Mouse (Mus musculus): ENCODE data around the gene Olfr1361. TPM values are rescaled to one million over a fixed set of nuclear protein-coding genes. Genes with fewer than 3 reads are reported as not detected.

Gene Olfr1361
- not detected for polyA plus RNA-seq (2021)

DNA sequence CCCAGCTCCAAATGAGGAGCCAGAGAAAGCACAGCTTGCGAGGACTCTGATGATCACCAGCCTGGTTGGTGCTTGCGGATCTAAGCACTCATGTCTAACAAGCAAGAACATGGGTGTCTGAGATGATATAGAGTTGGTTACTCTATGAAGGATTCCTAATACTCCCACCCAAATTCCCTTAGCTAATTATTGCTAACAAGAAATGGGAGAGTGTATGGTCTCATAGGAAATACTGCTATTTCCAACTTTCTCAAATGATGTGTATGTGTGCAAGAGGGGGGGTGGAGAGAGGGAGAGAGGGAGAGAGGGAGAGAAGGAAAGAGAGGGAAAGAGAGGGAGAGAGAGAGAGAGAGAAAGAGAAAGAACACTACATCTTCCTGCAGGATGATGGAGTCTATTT is at the start of gene Olfr1361:
TSS of gene Olfr1361 (minus strand) at position 101 of the 400 bp plus-strand sequence.
- TF ChIP-seq CTCF (IDR thresholded peaks at IDR 0.05): no peak
- no peak for DNase-seq (ENCODE audit: low read depth, low spot score)
- POLR2A ChIA-PET: interaction anchor here (0.5 kb wide), 1 partner anchor 371 kb away, joined by 4 read pairs; no protein-coding TSS in a partner anchor
- peaks cover 45% of the 10 kb centered on the region for H3K27me3 ChIP-seq
- ATAC-seq: no peak
- in situ Hi-C loops (cut with MboI; ENCODE audit: low pct_unique_long_range_greater_than_20kb): no loop called here
- CTCF ChIA-PET: no interaction called here

DNA sequence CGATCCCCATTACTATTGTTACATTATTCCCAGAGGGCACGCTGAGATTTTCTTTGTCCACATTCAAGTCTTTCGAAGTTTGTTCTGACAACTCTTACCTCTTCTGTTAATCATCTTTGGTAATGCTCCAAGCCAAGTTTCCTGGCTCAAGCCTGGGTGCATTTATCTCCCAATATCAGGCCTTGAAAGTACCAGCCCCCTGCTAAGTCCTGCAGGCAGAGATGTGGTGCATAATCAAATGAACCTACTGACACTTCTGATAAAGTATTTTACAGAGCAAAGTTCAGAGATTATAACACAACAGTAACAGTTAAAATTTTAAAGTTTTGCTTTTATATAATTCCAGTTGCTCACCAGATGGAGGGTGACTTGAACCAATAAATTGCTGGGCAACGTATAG is 48.5 kb upstream of the Olfr1361 start:
- no peaks in the 10 kb centered on the region for H3K27me3 ChIP-seq
- in situ Hi-C loops (cut with MboI; ENCODE audit: low pct_unique_long_range_greater_than_20kb): loop anchor here (5.0 to 10.0 kb wide), 4 partner anchors 331 to 1823 kb away; partner anchors contain the start of genes Abt1, Hist1h2af, Hist1h2ag and Hist1h2bj
- ChIA-PET CTCF (interaction anchor here (1.0 kb wide), 1 partner anchor 9 kb away, joined by 4 read pairs; no protein-coding TSS in a partner anchor), POLR2A (interaction anchor here (0.7 kb wide), 1 partner anchor 537 kb away, joined by 4 read pairs; no protein-coding TSS in a partner anchor)
- no peak for TF ChIP-seq CTCF (IDR thresholded peaks at IDR 0.05)
- DNase-seq (ENCODE audit: low read depth, low spot score) (no peak), ATAC-seq (no peak)

DNA sequence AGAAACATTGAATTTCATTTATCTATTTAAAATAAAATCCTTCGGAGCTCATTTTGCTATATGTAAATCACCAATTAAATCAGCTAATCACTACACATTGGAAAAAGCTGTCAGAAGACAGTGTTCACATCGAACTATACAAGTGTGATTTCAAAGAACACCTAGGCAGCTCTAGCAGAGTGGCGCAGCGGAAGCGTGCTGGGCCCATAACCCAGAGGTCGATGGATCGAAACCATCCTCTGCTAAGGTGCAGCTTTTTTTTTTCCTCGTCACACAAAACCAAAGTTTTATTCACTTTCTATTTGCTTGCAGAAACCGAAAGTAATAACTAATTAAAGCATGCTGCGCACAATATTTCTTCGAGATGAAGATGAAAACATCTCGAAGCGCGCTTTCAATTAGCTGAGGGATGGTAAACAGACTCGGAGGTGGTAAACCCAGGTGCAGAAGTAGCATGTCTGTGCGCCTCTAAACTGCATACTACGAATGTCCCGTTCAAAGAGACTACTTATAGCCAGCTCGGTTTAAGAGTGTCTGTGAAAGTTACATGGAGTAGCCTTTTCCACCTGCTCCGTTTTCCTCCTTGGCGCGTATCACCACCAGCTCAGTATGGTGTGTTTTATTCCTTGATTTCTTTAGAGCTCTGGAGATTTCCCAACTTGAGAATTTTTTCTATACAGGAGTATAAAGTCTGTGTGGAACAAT is 47.8 kb upstream of the Olfr1361 start:
- no peak for TF ChIP-seq CTCF (IDR thresholded peaks at IDR 0.05)
- in situ Hi-C loops (cut with MboI; ENCODE audit: low pct_unique_long_range_greater_than_20kb): loop anchor here (5.0 to 10.0 kb wide), 4 partner anchors 331 to 1824 kb away; partner anchors contain the start of genes Abt1, Hist1h2af, Hist1h2ag and Hist1h2bj
- ATAC-seq (peak; percentile 69), DNase-seq (ENCODE audit: low read depth, low spot score) (no peak)
- H3K27me3 ChIP-seq: peaks cover 6% of the 10 kb centered on the region
- ChIA-PET CTCF (interaction anchor here (1.0 kb wide), 2 partner anchors 10 to 16 kb away, joined by 3 to 4 read pairs; no protein-coding TSS in a partner anchor), POLR2A (interaction anchor here (0.5 to 0.7 kb wide), 3 partner anchors 537 to 1818 kb away, joined by 3 to 4 read pairs (median 4); no protein-coding TSS in a partner anchor)

DNA sequence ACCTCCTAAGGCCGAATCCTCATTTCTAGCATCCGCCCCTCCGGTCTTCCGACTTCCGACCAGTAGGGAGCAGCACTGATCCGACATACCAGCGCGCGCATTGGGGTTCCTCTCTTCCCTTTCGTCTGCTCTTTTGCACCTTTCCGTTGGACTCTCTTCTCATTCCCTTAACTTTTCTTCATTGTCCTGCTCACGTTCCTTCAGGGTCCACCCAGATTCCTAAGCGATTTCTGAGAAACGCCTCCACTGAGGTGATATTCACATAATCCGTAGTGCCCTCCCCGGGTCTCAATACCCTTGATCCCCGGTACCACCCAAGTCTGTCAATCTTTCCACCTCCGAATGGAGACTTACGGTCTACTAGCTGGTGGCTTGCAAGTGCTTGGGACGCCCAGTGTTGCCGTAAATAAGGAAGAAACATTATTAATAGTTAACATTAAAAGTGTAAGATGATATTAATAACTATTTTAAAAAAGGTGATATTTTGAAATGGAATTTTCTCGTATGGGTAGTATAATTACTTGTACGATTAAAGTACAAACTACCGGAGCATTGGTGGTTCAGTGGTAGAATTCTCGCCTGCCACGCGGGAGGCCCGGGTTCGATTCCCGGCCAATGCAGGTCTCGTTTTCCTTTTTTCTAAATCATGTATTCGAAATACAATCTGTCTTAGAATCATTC is 47.0 kb upstream of the Olfr1361 start:
- POLR2A ChIA-PET: no interaction called here

DNA sequence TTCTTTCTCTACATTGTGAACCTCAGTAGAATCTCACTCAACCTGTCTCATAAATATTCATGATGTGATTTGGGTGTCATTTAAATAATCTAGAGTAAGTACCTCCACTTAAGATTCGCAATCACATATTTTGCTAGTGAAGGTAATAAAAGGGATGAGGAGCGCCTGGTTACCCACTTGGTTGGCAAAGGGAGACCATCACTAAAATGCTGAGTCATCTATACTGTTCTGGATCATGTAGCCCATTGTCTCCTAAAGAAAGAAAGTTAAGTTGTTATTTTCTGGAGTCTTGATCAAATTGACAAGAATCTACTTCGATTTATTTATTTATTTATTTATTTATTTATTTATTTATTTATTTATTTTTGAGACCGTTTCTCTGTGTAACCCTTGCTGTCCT is 43.5 kb upstream of the Olfr1361 start:
- in situ Hi-C loops (cut with MboI; ENCODE audit: low pct_unique_long_range_greater_than_20kb): no loop called here
- ChIA-PET POLR2A (no interaction called here), CTCF (no interaction called here)
- ATAC-seq: no peak
- TF ChIP-seq CTCF (IDR thresholded peaks at IDR 0.05): no peak
- no peak for DNase-seq (ENCODE audit: low read depth, low spot score)
- peaks cover 20% of the 10 kb centered on the region for H3K27me3 ChIP-seq

More for the DNA sequence above, 47.0 kb upstream of the Olfr1361 start:
- peak; percentile 64 for DNase-seq (ENCODE audit: low read depth, low spot score)
- in situ Hi-C loops (cut with MboI; ENCODE audit: low pct_unique_long_range_greater_than_20kb): loop anchor here (5.0 to 10.0 kb wide), 4 partner anchors 332 to 1825 kb away; partner anchors contain the start of genes Abt1, Hist1h2af, Hist1h2ag and Hist1h2bj
- H3K27me3 ChIP-seq: peaks cover 10% of the 10 kb centered on the region
- peak; percentile 84 for ATAC-seq
- TF ChIP-seq CTCF (IDR thresholded peaks at IDR 0.05): peak; percentile 88
- CTCF ChIA-PET: interaction anchor here (1.0 kb wide), 1 partner anchor 15 kb away, joined by 3 read pairs; no protein-coding TSS in a partner anchor

DNA sequence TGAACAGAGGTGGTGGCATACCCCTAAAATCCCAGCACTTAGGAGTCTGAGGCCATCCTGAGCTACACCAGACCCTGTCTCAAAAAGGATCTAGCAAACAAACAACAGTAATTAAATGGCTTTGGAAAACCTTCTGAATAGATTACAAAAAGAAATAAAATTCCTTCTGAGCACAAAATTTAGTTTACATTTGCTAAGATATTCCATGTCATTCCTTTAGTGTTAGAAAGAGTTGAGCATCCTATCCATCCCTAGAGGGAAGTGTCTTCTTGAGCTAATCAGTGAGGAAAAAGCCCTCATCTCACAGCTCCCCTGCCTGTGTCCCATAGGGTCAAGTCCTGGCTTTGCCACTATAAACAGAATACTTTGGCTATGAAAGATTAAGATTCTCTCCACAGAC is 34.6 kb upstream of the Olfr1361 start, which contains the start of gene Olfr1359:
TSS of gene Olfr1359 (plus strand) at position 301 of the 400 bp plus-strand sequence.
- ChIA-PET POLR2A (no interaction called here), CTCF (interaction anchor here (1.4 kb wide), 1 partner anchor 10 kb away, joined by 4 read pairs; no protein-coding TSS in a partner anchor)
- ATAC-seq (no peak), DNase-seq (ENCODE audit: low read depth, low spot score) (no peak)
- TF ChIP-seq CTCF (IDR thresholded peaks at IDR 0.05): no peak
- peaks cover 9% of the 10 kb centered on the region for H3K27me3 ChIP-seq
- in situ Hi-C loops (cut with MboI; ENCODE audit: low pct_unique_long_range_greater_than_20kb): no loop called here

DNA sequence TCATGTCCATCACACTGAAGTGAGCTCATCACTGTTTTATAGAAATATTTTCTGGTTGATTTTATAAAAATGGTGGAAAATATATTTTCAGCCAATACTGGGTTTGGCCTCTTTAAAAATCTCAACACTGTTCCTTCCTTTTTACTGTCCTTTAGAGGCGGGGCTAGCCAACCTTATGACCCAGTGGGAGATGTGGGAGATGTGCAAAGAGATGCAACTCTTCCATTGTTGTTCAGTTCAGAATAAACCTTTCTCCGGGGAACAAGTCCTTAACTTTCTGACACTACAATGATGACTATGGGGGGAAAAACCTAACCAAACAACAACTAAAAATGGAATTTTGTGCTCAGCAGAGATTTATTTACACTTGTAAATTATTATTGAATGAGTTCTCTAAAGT is 14.1 kb upstream of the Olfr1361 start, which contains the start of gene Olfr1360:
TSS of gene Olfr1360 (minus strand) at position 101 of the 400 bp plus-strand sequence.
- in situ Hi-C loops (cut with MboI; ENCODE audit: low pct_unique_long_range_greater_than_20kb): no loop called here
- DNase-seq (ENCODE audit: low read depth, low spot score) (no peak), ATAC-seq (no peak)
- CTCF ChIA-PET: no interaction called here
- no peak for TF ChIP-seq CTCF (IDR thresholded peaks at IDR 0.05)
- peaks cover 20% of the 10 kb centered on the region for H3K27me3 ChIP-seq
- POLR2A ChIA-PET: no interaction called here

DNA sequence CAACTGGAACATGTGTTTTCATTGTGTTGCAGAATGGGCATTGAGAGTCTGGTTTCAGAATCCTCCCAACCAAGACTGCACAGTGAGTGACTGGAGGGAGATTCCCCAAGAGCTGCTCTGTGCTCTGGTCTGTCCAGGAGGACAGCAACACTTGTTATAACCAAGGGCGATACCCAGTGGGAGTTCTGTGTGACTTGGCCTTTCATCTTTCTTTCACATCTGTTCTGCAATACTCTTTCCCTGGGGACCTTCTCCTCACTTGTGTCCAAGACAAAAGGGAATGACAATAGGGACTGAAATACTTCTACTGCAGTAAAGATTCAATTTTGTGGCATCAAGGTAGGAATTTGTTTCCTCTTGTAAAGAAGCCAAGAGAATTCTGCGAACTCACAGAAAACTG is 20.8 kb downstream of the Olfr1361 start, which contains the start of gene Olfr11:
TSS of gene Olfr11 (minus strand) at position 101 of the 400 bp plus-strand sequence.
- in situ Hi-C loops (cut with MboI; ENCODE audit: low pct_unique_long_range_greater_than_20kb): no loop called here
- DNase-seq (ENCODE audit: low read depth, low spot score) (no peak), ATAC-seq (no peak)
- CTCF ChIA-PET: no interaction called here
- peaks cover 24% of the 10 kb centered on the region for H3K27me3 ChIP-seq
- POLR2A ChIA-PET: no interaction called here
- TF ChIP-seq CTCF (IDR thresholded peaks at IDR 0.05): no peak

DNA sequence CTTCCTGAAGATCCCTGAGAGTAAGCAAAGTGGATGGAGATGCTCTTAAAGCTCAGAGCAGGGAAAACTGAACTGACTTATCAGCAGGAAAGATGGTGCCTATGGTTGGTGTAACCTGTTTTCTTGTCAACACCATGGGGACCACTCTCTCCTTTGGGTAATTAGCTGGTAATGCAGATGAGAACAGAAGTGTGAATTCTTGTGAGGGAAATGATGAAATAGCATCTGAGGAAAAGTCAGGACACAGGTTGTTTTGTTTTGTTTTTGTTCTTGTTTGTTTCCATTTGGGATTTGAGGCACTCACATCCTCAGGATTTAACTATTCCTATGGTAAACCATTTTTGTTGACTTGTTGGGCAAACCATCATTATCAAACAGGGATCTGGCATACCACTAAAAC is 49.3 kb downstream of the Olfr1361 start, which contains the start of gene Olfr1362:
TSS of gene Olfr1362 (minus strand) at position 101 of the 400 bp plus-strand sequence.
- DNase-seq (ENCODE audit: low read depth, low spot score): no peak
- POLR2A ChIA-PET: no interaction called here
- in situ Hi-C loops (cut with MboI; ENCODE audit: low pct_unique_long_range_greater_than_20kb): no loop called here

More for the DNA sequence above, 49.3 kb downstream of the Olfr1361 start, which contains the start of gene Olfr1362:
- CTCF ChIA-PET: no interaction called here
- no peak for ATAC-seq
- H3K27me3 ChIP-seq: peaks cover 8% of the 10 kb centered on the region
- no peak for TF ChIP-seq CTCF (IDR thresholded peaks at IDR 0.05)

Other genes starting within 250 kb of the Olfr1361 start
- 0.17 TPM for gene Pgbd1, start 222.3 kb downstream of the Olfr1361 start, polyA plus RNA-seq (2021)
- gene Zscan26, start 209.7 kb downstream of the Olfr1361 start, polyA plus RNA-seq (2021): 25.5 TPM
- 0.42 TPM for gene Nkapl, start 194.9 kb downstream of the Olfr1361 start, polyA plus RNA-seq (2021)
- 2.5 TPM for gene Zkscan4, start 184.5 kb downstream of the Olfr1361 start, polyA plus RNA-seq (2021)
- gene Gm10065, start 183.9 kb downstream of the Olfr1361 start, polyA plus RNA-seq (2021): not detected
- gene AK157302, start 168.2 kb downstream of the Olfr1361 start, polyA plus RNA-seq (2021): 34.4 TPM
- gene Gm11273, start 162.0 kb downstream of the Olfr1361 start, polyA plus RNA-seq (2021): 416 TPM
- gene Zkscan8, start 132.3 kb downstream of the Olfr1361 start, polyA plus RNA-seq (2021): 12.5 TPM
- gene Olfr1366, start 120.6 kb downstream of the Olfr1361 start, polyA plus RNA-seq (2021): 0.01 TPM
- gene Olfr1535, start 103.5 kb downstream of the Olfr1361 start, polyA plus RNA-seq (2021): 0.09 TPM
- not detected for gene Olfr1364, start 81.6 kb downstream of the Olfr1361 start, polyA plus RNA-seq (2021)
- not detected for gene Olfr1362, start 49.4 kb downstream of the Olfr1361 start, polyA plus RNA-seq (2021)
- not detected for gene Olfr11, start 20.9 kb downstream of the Olfr1361 start, polyA plus RNA-seq (2021)
- not detected for gene Olfr1360, start 14.0 kb upstream of the Olfr1361 start, polyA plus RNA-seq (2021)
- not detected for gene Olfr1359, start 34.7 kb upstream of the Olfr1361 start, polyA plus RNA-seq (2021)
- gene Hist1h2bl, start 52.8 kb upstream of the Olfr1361 start, polyA plus RNA-seq (2021): 1.1 TPM
- gene Hist1h2ai, start 53.0 kb upstream of the Olfr1361 start, polyA plus RNA-seq (2021): not detected
- 4.9 TPM for gene Hist1h3h, start 54.3 kb upstream of the Olfr1361 start, polyA plus RNA-seq (2021)
- not detected for gene Hist1h2bm, start 58.7 kb upstream of the Olfr1361 start, polyA plus RNA-seq (2021)
- gene Hist1h4j, start 71.7 kb upstream of the Olfr1361 start, polyA plus RNA-seq (2021): 1.2 TPM
- gene Hist1h4k, start 87.1 kb upstream of the Olfr1361 start, polyA plus RNA-seq (2021): 6.5 TPM
- gene Hist1h2ak, start 90.4 kb upstream of the Olfr1361 start, polyA plus RNA-seq (2021): not detected
- gene Hist1h2bn, start 90.7 kb upstream of the Olfr1361 start, polyA plus RNA-seq (2021): 4.9 TPM
- 1.4 TPM for gene Hist1h1b, start 117.2 kb upstream of the Olfr1361 start, polyA plus RNA-seq (2021)
- 1.6 TPM for gene Hist1h3i, start 120.0 kb upstream of the Olfr1361 start, polyA plus RNA-seq (2021)
- gene Hist1h2an, start 123.8 kb upstream of the Olfr1361 start, polyA plus RNA-seq (2021): 4.5 TPM
- 0.45 TPM for gene Hist1h2bp, start 124.1 kb upstream of the Olfr1361 start, polyA plus RNA-seq (2021)
- gene Hist1h2bq, start 146.8 kb upstream of the Olfr1361 start, polyA plus RNA-seq (2021): 35.6 TPM
- gene Hist1h2ao, start 147.1 kb upstream of the Olfr1361 start, polyA plus RNA-seq (2021): not detected
- 1.0 TPM for gene Hist1h4m, start 148.4 kb upstream of the Olfr1361 start, polyA plus RNA-seq (2021)
- not detected for gene Hist1h4n, start 168.8 kb upstream of the Olfr1361 start, polyA plus RNA-seq (2021)
- 0.60 TPM for gene Hist1h2ap, start 170.1 kb upstream of the Olfr1361 start, polyA plus RNA-seq (2021)
- gene Hist1h2br, start 170.4 kb upstream of the Olfr1361 start, polyA plus RNA-seq (2021): 36.6 TPM